Mouse (Mus musculus) MEL (cell line): ENCODE measurements around the gene C1ql4.

Experiments
- CTCF ChIP-seq, 3 experiments: IDR thresholded peaks in 2 of 3; conservative IDR thresholded peaks in 1 of 3; 2 replicates each; pipeline ENCODE4 v1.5.1; 2011 to 2012; ENCODE audit warnings: low read length in 3 of 3, low read depth in 2 of 3, mild to moderate bottlenecking in 2 of 3, improper control_type of control experiment in 1 of 3, inconsistent platforms in 1 of 3, mixed read lengths in 1 of 3, moderate library complexity in 1 of 3; ENCODE audit not compliant: control insufficient read depth in 1 of 3, insufficient read depth in 1 of 3, poor library complexity in 1 of 3, severe bottlenecking in 1 of 3
- EP300 ChIP-seq, 2 experiments: IDR thresholded peaks; 2 replicates each; pipeline ENCODE4 v1.6.1; 2011; ENCODE audit warnings: improper control_type of control experiment in 2 of 2, low read length in 2 of 2, low read depth in 1 of 2, mild to moderate bottlenecking in 1 of 2
- GABPA ChIP-seq: IDR thresholded peaks from 2 replicates; pipeline ENCODE4 v1.6.1; 2012; ENCODE audit warnings: low read depth, mild to moderate bottlenecking, inconsistent platforms, low read length, improper control_type of control experiment, moderate library complexity
- GATA1 ChIP-seq: IDR thresholded peaks from 2 replicates; pipeline ENCODE4 v1.6.1; 2011; ENCODE audit warnings: low read depth, low read length, improper control_type of control experiment
- MAZ ChIP-seq: IDR thresholded peaks from 2 replicates; pipeline ENCODE4 v1.6.1; 2012; ENCODE audit warnings: low read depth, mild to moderate bottlenecking, inconsistent platforms, low read length, improper control_type of control experiment
- POLR2AphosphoS5 ChIP-seq: IDR thresholded peaks from 2 replicates; pipeline ENCODE4 v1.6.1; 2012; ENCODE audit warnings: low read depth, borderline replicate concordance, mild to moderate bottlenecking, inconsistent platforms, low read length, moderate library complexity, mixed read lengths
- TCF12 ChIP-seq: IDR thresholded peaks from 2 replicates; pipeline ENCODE4 v1.6.1; 2014; ENCODE audit warnings: low read depth, mild to moderate bottlenecking, inconsistent platforms, low read length, improper control_type of control experiment, moderate library complexity
- ZC3H11A ChIP-seq: IDR thresholded peaks from 2 replicates; pipeline ENCODE4 v1.6.1; 2012; ENCODE audit warnings: low read depth, mild to moderate bottlenecking, inconsistent platforms, low read length, improper control_type of control experiment
- ZNF384 ChIP-seq: IDR thresholded peaks from 2 replicates; pipeline ENCODE4 v1.6.1; 2012; ENCODE audit warnings: low read depth, mild to moderate bottlenecking, inconsistent platforms, low read length, improper control_type of control experiment

- no peak for TF ChIP-seq EP300 (IDR thresholded peaks at IDR 0.05; ENCODE audit: low read depth in 1 of 2, low read length in 2 of 2)
- TF ChIP-seq ZC3H11A, result no peak
- TF ChIP-seq GATA1, result no peak
- no peak for TF ChIP-seq MAZ
- TF ChIP-seq TCF12, result no peak
- TF ChIP-seq CTCF (IDR thresholded peaks at IDR 0.05 in 2 of 3, conservative IDR thresholded peaks at IDR 0.05 in 1 of 3; ENCODE audit: control insufficient read depth in 1 of 3, insufficient read depth in 1 of 3, low read depth in 2 of 3, low read length in 3 of 3, poor library complexity in 1 of 3, severe bottlenecking in 1 of 3), result no peak
- TF ChIP-seq ZNF384, result no peak
- no peak for TF ChIP-seq GABPA
- TF ChIP-seq POLR2AphosphoS5, result no peak
These were observed 39.3 kb upstream of the C1ql4 start for GRCm38 (mm10) chr15:99126816-99127365.
